Mouse (Mus musculus) yolk sac, embryonic 10.5 days (tissue): ENCODE measurements around the gene Atm.
A peak's percentile ranks its signal among the peaks of the same experiment; 100 is the strongest.

Source experiments
- DNase-seq: peaks from one replicate; pipeline ENCODE4 v3.0.0-alpha.2; 2017; ENCODE audit warnings: low spot score

Atm gene

DNA sequence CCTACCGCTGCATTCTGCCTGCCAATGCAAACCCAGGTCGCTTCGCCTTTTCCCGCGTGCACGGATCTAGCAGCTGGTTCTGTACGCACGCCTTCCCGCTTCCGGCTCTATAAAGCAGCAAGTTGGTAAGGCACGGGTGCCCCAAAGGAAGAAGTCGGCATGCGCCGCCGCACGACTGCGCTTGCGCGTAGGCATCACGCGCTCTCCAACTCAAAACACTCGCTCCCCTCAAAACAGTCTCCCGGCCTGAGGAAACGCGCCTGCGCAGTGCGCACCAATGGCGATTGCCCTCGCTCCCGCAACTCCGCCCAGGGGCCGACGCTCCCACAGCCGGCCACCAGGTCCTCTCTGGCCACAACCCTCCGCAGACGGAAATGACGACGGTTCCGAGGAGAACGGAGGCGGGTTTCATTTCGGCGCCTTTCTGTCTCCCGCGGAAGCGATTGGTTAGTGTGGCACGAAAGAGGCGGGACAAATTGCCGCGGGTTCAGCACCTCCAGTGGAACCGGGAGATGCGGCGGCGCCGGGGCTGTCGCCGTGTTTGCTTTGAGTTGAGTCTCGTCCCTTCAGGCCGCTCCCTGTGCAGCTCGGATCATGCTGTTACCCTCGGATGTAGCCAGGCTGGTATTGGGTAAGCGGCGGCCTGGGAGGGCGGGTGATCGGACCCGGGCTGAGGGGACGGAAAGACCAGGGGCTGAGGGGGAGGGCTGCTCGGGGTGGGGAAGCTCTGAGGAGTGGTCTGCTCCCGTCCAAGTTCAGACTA lies at the start of gene Atm, which contains the start of gene Npat:
Gene Atm (minus strand): TSS at position 183 of the 763 bp plus-strand sequence.
Gene Npat (plus strand): TSS at position 490 of the 763 bp plus-strand sequence.
- peak; percentile 100 for DNase-seq

DNA sequence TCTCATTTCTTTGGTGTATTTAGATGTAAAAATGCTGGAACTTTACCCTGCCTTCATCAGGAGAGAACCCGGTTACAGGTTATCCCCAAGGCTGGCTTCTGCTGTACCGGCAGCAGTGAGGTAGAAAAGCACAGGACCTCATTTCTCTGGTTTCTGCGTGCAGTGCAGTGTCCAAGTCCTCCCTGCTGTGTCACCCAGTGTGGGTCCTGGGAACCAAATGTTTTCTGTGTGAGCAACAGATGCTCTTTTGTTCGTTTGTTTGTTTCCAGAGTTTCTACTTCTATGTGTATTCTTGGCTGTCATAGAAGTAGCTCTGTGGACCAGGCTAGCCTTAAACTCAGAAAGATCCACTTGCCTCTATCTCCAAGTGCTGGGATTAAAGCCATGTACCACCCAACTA lies 45.3 kb upstream of the Atm start:
- no peak for DNase-seq

DNA sequence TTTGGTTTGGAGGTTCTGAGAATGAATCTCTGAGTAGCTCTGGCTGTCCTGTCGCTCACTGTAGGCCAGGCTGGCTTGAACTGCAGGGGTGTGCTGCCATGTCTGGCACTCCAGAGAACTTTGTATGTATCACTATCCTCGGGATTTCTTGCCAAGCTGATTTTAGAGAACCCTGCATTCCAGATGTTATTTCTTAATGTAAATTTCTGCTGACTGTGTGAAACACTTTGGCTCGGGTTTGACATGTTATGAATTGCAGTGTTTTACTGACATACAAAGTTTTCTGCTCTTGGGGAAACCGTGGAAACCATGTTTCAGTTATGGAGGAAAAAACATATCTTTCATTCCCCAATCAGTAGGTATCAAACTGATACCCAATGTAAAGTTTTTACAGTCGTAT lies 39.2 kb upstream of the Atm start:
- DNase-seq: no peak

DNA sequence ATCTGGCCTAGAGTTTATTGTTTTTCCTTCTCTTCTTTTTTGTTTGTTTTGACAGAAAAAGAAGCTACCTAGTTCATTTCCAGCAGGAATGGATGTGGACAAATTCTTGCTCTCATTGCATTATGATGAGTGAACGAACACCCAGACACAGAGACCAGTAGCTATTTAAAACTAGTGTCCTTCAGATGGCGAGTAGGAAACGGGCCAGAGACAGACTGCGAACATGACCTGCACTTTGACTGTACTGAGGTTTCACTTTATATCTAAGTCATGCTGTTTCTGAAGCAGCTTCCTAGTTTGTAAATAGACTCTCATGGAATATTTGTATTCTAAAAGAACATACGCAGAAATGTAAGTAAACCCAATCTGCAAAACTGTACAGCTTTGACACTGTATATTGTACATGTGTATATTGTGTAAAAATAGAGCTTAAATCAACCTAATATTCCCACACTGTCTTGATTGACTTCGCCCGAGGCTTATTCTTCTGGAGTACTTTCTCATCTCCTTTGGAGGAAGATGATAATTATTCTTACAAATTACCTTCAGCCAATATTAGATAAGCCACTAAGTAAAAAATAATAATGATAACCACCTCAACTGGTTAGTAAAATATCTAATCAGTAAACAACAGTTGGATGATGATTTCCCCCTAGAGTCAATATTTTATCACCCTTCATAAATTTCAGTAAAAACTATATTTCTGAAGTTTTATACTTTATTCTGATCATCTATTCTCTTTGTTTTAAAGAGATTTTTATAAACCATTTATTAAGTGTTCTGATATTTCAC lies 36.2 kb upstream of the Atm start:
- no peak for DNase-seq

DNA sequence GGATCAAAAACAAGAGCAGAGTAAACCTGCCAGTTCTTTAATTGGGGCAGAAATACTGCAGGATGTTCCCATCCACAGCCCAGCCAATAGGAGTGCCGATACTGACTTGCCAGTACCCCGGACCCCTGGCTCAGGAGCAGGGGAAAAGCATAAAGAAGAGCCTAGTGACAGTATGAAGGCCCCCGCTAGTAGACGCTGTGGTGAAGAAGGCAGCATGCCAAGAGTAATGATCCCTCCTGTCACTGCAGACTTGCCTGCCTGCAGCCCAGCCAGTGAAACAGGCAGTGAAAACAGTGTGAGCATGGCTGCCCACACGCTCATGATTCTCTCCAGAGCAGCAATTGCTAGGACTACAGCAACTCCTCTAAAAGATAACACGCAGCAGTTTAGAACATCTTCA lies 34.1 kb upstream of the Atm start:
- no peak for DNase-seq

DNA sequence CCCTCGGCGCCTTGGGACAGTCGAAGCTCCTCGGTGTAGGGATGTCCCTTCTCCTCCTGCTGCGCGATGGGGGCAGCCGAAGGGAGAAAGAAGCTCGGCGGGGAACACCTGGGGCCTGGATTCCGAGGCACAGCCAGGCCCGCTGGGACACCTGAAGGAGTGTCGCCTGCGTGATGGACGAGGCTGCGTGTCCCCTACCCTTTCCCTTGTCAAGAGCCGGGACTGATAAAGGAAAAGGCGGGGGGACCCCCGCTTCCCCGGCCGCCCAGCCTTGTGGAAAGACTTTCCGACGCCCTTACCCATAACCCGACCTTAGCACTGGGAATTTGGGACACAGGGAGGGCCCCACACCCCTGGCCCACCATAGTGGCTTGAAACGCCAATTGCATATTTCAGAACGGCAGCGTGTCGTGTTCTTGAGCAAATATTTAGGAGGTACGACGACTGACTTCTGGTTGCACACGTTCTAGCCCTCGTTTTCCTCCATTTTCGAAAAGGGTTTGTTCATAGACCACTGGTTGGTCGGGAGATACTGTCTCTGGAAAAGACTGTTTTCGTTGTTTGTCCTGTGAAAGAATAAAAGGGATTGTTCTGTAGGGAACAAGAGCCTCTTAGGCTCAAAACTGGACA lies 911 bp upstream of the Atm start:
- no peak for DNase-seq

DNA sequence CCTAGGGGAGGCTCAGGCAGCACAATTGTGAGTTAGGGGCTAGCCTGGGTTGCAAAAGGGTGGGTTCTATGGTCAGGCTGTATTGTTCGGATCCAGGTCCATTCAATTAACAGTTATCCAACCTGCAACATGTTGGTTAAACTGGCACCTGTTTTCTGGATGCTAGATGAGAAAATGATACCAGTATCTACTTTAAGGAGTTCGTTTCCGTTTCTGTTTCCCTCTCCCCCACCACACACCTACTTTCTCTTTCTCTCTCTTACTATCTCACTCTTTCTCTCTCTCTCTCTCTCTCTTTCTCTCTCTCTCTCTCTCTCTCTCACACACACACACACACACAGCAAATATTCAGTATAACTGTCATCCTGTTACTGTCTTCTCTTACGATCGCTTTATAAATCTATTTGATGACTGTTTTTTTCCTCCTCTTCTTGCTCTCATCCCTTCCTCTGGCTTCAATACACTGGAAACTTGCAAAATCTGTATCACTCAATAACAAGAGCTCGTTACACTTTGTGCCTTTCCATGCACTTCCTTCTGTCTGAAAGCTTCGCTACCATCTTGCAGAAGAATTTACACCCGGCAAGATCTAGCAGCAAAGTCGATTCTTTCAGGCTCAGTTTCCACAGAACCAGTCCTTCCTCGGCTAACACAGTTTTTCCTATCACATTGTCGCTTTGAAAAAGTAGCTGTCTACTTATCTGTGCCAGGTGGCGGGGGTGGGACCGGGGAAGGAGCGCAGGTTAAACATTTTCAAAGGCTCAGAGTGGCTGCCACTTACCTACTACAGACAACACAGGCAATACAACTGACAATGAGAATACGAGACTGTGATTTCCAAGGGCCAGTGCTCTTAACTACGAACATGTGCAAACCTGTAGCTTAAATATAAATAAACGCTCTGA lies 872 bp downstream of the Atm start:
- peak; percentile 56 for DNase-seq

DNA sequence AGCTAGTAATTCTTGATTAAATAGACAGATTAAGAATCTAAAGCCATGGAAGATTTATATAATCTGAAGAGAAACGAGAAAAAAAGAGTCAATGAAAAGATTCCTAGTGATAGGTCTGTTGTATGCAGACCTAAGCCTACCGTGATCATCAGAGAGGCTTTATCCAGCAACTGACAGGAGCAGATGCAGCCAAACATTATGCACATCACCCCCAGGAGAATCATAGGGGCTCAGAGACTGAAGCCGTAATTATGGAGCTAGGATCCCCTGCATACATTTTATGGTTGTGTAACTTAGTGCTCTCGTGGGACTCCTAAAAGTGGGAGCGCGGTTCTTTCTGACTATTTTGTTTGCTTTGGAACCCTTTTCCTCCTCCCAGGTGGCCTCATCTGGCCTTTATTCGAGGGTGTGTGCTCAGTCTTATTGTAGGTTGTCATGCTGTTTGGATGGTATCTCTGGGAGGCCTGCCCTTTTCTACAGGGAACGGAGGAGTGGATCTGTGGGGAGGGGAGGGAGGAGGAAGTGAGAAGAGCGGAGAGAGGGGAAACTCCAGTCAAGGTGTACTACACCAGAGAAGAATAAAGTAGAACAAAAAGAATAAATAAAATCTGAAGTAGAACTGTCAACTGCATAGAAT lies 19.0 kb downstream of the Atm start:
- no peak for DNase-seq

DNA sequence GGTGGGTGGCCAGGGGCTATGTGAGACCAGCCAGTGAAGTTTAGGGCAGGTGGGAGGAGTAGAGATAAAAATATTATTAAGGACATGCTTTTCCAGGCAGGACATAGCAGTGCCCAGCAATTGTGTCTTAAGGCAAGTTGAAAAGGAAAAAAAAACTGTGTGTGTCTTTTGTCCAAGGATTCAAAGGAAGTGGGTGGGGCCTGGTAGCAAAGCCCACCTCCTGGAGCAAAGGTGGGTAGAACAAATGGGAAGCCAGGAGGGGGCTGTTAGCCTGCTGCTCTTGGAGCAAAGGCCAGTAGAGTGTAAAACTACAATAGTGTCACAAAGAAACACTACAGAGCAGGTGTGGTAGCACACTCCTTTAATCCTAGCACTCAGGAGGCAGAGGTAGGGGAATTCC lies 22.4 kb downstream of the Atm start:
- peak; percentile 18 for DNase-seq

DNA sequence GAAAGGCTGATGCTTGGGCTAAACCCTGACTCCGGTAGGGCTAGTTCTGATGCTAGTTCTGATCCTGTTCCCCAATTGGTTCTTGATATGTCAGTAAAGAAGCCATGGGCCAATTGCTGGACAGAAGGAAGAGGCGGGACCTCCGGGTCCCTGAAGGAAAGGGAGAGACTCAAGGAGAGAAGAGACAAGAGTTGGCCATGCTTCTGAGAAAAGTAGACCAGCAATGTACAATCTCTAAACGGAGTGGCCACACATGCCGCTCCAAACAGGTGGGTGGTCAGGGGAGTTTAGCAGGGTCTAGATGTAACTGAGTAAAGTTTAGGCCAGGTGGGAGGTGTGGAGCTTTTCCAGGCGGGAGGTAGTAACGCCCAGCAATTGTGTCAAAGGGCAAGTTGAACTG lies 28.5 kb downstream of the Atm start:
- peak; percentile 50 for DNase-seq

DNA sequence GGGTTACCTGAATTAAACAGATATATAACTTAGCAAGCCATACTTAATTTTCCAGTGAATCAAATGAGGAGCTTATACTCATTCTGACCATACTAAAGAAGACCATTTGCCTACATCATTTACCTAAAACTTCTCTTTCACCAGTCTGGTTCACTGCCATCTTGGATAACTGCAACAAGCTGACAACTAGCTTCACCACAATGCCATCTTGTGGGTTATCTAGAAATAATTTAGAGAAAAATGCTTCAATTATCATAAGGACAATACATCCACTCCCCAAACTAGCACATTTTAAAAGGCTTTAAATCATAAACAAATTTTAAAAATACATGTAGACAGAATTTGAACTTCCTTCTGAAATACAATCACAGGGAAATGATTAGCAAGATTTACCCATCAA lies 50.7 kb downstream of the Atm start:
- no peak for DNase-seq

DNA sequence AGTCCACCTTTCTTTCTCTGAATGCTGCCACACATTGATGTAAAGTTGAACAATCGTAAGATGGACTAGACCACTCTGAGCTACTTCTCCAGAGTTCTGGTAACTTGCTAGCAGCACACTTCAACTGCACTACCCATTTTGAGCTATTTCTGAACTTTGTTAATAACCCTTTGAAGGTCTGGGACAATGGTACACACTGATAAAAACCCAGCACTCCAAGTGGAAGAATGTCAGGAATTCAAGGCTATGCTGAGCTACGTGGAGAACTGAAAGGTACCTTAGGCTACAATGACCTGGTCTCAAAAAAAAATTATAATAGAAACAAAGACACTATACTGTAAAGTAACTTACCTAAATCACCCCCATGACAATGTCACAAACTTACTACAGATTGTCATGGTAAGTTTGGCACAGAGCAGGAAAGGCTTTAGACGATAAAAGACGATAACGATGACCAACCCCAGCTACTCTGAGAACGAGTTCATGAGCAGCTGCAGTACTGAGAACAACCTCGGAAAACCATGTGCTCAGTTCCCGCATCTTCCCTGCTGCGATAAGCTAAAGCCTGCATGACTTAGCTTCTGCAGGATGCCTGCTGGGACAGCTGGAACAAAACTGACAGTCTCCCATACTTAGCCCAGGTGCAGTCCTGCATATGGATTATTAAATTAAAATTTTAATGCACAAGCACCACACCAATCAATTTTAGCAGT lies 63.6 kb downstream of the Atm start:
- DNase-seq: no peak

DNA sequence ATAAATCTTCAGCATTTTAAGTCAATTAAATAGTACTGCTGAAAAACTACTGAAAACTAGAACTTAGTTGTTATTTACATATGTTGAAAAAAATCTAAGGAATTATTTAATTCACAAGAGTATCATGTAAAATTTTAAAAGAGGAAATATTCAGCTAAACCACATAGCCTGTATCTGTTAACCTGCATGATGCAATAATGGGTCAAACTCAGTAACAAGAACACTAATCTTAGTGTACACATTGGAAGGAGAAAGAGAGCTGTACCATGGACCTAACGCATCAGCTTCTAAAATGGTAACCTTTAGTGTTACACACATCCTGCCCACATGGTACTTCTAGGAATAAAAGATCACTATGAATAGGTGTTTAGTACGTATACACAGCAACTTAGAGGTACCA lies 84.5 kb downstream of the Atm start:
- DNase-seq: no peak

DNA sequence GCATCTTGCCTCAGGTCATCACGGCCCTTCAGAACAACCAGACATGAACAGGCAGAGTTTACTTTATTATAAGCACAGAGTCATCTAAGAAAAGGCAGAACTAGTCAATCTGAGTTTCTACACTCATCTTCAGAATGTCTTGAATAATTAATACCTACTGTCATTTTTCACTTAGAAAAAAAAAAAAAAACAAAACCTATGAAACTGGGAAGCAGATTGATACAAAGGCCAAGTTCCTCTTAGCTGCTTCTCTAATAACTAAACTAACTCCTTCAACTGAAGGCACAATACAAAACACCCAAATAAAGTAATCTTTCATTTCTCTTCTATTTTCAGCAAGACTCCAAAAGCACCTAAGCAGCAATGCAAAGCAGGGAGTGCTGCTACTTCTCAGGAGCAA lies 85.9 kb downstream of the Atm start:
- DNase-seq: no peak

DNA sequence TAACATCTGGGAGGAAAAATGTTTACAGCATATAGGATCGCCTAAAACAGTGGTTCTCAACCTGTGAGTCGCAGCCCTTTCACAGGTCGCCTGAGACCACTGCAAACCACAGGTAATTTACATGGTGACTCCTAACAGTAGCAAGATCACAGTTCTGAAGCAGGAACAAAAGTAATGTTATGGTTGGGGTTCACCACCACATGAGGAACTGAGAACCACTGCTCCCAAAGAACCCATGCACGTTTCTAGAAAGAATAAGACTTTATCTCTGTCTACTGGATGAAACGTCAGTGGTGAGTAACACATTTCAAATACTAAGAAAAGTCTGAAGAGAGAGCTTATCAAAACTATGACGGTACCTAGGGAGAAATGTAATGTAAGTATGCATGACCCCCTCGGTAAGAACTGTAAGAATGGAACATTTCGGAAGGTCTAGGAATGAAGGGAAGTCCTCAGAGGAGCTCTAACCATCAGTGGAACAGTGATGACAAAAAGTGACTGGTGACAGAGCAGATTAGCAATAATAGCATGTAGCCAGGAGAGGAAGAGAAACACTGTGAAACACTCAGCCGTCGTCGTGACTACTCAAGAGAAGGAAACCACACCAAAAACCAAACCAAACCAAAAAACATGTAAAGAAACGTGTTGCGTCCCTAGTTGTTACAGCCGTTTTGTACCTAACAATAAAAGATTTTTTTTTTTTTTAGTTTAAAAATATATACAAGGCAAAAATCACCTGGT lies 100.5 kb downstream of the Atm start:
- DNase-seq: no peak

DNA sequence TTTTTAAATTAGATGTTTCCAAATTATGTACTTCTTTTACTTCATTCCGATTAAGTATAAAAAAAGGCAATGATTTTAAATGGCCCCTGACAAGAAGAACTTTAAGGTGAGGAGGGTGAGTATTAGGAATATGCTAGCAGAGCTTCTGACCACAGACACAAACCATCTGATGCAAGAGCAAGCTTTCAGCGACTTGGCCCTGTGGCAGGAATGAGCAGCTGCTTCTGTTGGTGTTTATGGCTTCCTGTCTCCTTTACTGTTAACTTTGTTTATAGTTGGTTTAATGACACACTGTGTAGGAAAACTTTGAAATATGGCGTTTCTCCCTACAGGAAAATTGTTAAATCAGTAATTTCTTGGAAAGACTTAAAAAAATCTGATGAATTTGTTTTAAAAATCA lies 108.9 kb downstream of the Atm start:
- DNase-seq: no peak

DNA sequence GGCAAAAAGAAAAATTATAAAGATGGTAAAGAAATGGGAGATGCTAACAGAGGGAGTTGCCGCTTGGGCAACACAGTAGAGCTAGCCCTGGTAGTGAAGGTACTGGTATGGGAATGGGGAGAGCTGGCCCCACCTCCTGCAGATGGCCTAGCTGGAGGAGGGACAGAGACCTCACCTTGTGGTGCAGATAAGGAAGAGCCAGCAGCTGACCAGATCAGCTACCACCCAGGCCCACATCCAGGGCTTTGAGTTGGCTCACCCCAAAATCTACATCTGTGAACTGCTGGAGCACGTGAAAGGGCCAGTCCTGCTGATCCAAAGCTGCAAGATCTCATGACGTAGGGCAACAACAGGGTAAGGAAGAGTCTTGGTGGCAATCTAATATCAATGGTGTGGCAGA lies 109.8 kb downstream of the Atm start:
- DNase-seq: no peak

DNA sequence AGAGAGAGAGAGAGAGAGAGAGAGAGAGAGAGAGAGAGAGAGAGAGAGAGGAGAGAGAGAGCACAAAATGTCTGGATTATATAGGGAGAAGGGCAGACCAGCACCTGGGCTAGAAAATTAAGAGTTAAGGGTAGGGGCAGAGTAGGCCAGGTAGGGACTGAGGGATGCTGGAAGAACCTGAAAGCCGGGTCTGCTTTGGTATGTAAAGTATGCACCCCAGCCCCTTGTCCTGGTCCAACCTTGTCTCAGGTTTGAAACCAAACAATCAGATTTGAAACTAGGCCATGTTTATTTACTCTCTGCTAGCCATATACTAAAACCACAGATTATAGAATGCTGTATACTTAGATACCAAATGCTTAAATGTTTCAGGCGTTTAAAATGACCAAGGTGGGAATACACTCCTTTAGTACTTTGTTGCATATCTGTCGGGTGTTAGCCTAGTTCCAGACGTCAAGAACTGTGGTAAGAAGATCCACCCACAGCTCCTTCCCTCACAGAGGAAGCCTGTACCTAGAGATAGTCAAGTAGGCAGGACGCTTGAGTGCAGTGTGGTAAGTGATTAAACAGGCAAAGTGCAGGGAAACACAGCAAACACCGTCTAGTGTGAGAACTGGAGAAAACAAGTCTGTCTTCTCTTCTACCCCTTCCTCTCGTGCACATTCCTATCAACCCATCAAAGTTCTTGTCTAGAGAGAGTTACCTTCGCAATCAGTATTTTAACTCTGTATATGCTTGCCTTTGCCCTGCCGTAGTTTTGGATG lies 114.2 kb downstream of the Atm start:
- peak; percentile 33 for DNase-seq

DNA sequence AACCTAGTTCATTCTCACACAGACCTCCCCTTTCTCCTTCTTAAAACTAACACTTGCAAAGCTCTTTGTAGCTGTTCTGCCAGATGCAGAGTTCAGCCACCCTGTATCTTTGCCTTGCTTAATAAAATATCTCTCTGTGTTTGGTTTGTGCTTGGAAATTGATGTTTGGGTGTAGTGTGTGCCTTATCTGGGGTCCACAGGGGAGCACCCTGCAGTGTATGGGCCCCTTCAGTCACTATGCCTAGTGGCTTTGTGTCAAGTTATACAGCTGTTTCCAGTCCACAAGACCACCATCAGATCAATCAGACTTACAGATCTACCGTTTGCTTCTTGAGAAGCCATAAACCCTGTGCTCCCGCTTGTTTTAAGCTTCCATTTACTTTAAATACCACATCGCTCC lies 127.1 kb downstream of the Atm start:
- no peak for DNase-seq
